Mouse (Mus musculus) liver, adult 2 months (tissue): ENCODE data around the gene Lhfpl3.

ENCODE experiments used
- CTCF ChIP-seq: fragments of 200-500 bp; IDR thresholded peaks from 2 replicates; pipeline ENCODE4 v1.5.1; 2011; ENCODE audit warnings: low read depth, low read length, control low read depth
- POLR2A ChIP-seq: fragments of 200-500 bp; IDR thresholded peaks from 2 replicates; pipeline ENCODE4 v1.6.1; 2011; ENCODE audit warnings: low read length, control low read depth; ENCODE audit not compliant: insufficient read depth; ENCODE audit errors: extremely low read depth

- TF ChIP-seq POLR2A (no peak), CTCF (no peak)
Measured at GRCm38 (mm10) chr5:23153210-23153609, 407.4 kb downstream of the Lhfpl3 start.
